Mouse (Mus musculus) gastrocnemius, adult 2 months (tissue): ENCODE results near the gene Epb41l2. TPM values are rescaled to one million over a fixed set of nuclear protein-coding genes. Genes with fewer than 3 reads are reported as not detected.
A peak's percentile ranks its signal among the peaks of the same experiment; 100 is the strongest.

Experiments
- DNase-seq: peaks from one replicate; pipeline ENCODE4 v3.0.0; 2022
- H3K27ac ChIP-seq: fragments of 200-600 bp; 2 replicates; pipeline ENCODE4 v1.8.1; 2022; ENCODE audit warnings: mild to moderate bottlenecking
- H3K4me3 ChIP-seq: fragments of 200-600 bp; 2 replicates; pipeline ENCODE4 v1.8.1; 2022; ENCODE audit warnings: mild to moderate bottlenecking, moderate library complexity
- CTCF ChIP-seq: fragments of 200-600 bp; IDR thresholded peaks from 2 replicates; pipeline ENCODE4 v1.8.1; 2022; ENCODE audit warnings: antibody characterized with exemption, mild to moderate bottlenecking, moderate library complexity
- intact Hi-C: fragments of 180-260 bp; cut with DNase I; formaldehyde crosslinking; loops from one replicate; pipeline ENCODE4 v1.15.1; 2025
- total RNA-seq, 2 experiments: library from RNA; stranded (reverse); gene quantifications; 2 replicates each; pipeline ENCODE4 v1.2.3; 2021

Epb41l2 gene
- total RNA-seq, 2 experiments from 2014 or later = 25.3 to 31.4 TPM

DNA sequence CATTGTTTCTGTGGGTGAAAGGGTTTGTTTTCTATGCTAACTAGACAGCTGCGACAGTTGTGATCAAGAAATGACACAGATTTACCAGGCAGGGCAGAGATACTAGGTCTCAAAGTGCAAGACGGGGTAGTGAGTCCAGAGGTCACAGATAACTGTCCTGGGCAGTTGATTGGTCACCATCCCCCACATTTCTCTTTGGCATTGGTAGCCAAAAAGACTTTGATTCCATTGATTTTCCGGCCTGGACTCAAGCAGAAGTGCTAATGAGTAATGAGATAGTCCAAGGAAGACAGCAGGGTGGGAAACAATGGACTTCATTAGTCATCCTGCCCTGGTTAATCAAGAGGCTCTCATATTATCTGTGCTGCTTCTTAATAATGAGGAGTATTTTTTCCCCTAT is 160.4 kb downstream of the Epb41l2 start:
- DNase-seq = no peak
- Histone ChIP-seq H3K27ac (no peak overlapping the region), H3K4me3 (no peak overlapping the region)
- intact Hi-C loops = no loop called here
- no peak for TF ChIP-seq CTCF

DNA sequence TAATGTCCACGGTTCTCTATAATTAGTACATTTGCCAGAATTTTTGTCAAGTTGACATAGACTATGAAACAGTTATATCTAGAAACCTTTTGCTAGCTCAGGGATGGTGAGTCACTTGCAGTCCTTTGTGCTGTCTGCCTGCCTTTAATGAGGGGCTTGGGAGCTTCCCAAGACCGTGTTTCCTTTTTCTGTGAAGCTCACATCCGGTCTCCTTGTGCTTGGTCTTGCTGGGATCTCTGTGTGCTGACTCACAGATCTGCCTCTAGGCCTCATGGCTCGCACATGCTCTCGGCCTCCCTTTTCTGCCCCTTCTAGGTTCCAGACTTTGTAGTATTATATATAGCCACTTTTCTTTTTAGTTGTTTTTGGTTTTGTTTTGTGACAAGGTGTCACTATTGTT is 160.8 kb downstream of the Epb41l2 start:
- Histone ChIP-seq H3K4me3 (no peak overlapping the region), H3K27ac (no peak overlapping the region; the same call in 1 of the 2 replicates)
- no peak for DNase-seq
- TF ChIP-seq CTCF = no peak
- intact Hi-C loops = no loop called here

DNA sequence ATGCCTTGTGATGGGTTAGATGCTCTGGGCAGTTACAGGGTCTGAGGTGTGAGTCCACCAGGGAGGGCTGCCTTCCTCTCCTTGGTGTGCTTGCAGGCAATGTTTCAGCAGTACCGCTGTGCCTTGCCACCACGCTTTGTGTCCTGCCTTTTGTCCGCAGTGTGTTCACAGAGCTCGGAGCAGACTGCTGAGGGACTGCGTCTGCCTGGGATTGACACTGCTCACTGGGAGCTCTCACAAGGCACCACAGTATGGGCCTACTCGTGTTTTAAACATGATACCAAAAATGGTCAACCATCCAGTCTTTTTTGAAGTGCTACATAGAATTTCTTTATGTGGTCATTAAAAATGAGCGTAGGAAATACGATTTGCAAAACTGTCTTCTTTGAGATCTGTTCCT is 164.1 kb downstream of the Epb41l2 start:
- Histone ChIP-seq H3K4me3 (no peak overlapping the region), H3K27ac (no peak overlapping the region)
- intact Hi-C loops = no loop called here
- DNase-seq = no peak
- TF ChIP-seq CTCF = no peak

DNA sequence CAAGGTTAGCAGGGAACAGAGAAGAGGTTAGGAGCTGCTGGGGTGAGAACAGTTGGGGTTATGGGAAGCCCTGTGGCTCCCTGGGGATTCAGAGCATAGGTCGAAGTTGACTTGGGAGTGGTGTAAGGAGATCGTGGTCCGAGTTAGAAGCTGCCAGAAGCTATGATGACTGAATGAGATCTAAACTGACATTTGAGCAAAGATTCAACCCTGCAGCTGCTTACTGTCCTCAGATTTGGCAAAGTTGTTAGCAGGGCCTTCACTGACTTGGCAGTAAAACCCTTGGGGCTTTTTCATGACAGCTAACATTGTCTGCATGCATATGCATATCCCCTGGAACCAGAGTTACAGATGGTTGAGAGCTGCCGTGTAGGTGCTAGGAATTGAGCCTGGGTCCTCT is 166.6 kb downstream of the Epb41l2 start:
- no peak for DNase-seq
- H3K4me3 ChIP-seq = no peak overlapping the region
- intact Hi-C loops = no loop called here
- TF ChIP-seq CTCF = no peak
- H3K27ac ChIP-seq = peak overlapping the region; percentile 61

DNA sequence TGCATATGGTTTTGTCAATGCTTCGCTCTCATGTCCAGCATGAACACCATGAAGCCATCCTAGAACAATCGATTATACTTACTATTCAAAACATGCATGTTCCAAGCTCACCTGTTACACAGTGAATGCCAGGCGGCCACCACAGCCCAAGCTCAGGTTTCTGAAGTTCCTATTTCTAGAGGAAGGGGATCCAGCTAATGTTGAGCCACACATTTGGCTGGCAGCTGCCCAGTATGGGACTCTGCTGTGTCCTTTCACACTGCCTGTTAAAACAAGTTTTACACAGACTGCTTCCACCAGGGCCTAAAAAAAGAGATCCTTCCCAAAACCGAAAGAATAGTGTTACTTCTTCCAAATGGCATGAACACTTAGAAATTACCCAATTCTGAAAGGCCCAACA is 167.0 kb downstream of the Epb41l2 start:
- DNase-seq = peak; percentile 28
- Histone ChIP-seq H3K27ac (peak overlapping the region; percentile 61), H3K4me3 (no peak overlapping the region)
- intact Hi-C loops = no loop called here
- TF ChIP-seq CTCF = no peak

DNA sequence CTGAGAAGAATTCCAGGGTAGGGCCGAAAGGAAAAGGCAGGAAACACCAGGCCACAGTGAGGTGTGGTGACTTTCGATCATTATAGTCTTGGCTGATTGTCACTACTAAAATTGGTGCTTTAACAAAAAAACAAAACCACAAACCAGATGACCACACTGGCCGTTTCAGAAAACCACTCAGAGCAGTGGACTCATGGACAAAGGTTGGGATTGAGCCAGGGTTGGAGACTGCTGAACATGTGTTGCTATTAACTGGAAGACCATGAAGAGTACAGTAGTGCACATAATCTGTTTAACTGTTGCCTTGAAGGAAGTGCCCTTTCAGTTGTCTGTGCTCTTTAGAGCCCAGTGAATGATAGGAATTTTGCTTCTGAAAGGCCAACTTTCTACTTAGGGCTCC is 167.5 kb downstream of the Epb41l2 start:
- H3K27ac ChIP-seq = peak overlapping the region; percentile 61
- no peak for TF ChIP-seq CTCF
- no peak overlapping the region for H3K4me3 ChIP-seq
- peak; percentile 40 for DNase-seq
- intact Hi-C loops = no loop called here

DNA sequence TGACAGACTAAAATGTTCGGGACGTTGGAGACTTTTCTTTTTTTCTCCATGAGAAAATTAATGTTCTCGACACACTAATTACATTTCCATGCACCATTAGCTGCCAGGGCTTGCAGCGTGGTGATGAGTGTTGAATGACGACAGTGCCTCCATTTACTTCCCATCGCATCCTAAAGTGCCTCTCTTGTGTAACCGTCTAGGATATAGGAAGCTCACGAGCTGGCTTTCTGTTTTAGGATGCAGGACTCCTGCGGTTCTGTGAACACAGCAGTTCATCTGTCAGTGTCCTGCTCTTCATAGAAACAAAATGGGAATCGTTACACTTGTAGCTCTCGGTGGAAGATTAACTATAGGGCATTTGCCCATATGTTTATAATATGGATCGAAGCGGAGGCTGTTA is 171.7 kb downstream of the Epb41l2 start:
- no peak for DNase-seq
- no peak overlapping the region for H3K27ac ChIP-seq
- no peak overlapping the region for H3K4me3 ChIP-seq
- TF ChIP-seq CTCF = no peak
- intact Hi-C loops = no loop called here

DNA sequence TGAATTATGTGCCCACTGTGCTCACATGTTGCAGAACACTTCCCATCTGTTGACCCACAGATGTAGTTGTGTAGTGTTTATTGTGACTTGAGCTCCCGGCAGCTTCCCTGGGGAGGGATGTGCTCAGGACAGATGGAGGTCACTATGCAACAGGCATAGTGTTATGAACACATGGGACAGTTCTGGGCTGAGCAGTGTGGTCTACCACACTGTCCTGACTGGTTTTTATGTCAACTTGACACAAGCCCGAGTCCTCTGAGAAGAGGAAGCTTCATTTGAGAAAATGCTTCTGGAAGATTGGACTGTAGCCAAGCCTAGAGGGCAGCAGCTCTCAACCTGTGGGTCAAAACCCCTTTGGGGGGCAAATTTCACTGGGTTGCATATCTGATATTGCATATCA is 173.5 kb downstream of the Epb41l2 start:
- no peak for TF ChIP-seq CTCF
- no peak for DNase-seq
- intact Hi-C loops = no loop called here
- Histone ChIP-seq H3K27ac (no peak overlapping the region), H3K4me3 (no peak overlapping the region)

DNA sequence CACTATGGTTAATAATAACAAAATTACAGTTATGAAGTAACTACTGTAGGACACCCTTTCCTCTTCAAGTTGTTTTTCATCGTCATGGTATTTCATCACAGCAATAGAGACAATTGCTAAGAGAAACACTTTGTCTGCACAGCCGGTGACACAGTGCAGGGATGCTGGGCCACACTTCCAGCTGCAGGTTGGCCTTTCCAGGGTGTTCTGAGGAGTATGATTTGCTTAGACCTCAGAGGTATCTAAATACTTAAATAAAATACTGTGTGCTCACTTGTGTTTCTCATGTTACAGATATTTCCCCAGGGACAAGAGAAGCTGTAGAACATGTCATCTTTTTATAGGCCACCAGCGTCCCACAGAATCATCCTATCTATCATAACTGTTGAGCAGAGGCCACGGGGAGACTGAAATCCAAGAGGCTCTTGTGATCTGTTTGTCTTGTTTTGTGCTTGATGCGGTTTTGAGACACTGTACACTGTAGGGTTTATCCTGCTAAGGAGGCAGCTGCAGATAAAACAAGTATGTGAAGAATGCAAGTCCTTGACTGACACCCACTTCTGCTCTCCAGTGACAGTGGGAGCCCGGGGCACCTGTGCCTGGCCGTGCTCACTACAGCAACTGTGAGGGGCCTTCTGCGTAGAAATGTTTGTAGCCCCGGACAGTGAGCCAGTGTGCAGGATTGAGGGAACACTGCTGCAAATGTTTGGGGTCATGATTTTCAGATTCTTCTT is 174.1 kb downstream of the Epb41l2 start:
- no peak for TF ChIP-seq CTCF
- Histone ChIP-seq H3K4me3 (no peak overlapping the region), H3K27ac (no peak overlapping the region)
- no peak for DNase-seq
- intact Hi-C loops = no loop called here

DNA sequence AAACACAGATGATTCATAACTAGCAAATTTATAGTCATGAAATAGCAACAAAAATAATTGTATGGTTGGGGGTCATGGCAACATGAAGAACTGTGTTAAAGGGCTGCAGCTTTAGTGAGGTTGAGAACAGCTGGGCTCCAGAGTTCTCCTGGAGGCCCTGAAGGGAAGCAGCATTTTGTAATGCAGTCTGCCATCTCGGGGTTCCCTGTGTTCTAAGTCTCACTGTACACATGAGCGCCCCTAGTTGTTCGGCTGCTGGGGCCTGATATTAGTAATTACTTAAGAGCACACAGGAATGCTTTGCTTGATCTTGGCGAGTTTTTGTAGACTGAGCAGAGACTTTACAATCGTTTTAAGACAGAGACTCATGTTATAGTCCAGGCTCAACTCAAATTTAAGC is 174.9 kb downstream of the Epb41l2 start:
- Histone ChIP-seq H3K4me3 (no peak overlapping the region), H3K27ac (no peak overlapping the region)
- no peak for TF ChIP-seq CTCF
- intact Hi-C loops = no loop called here
- no peak for DNase-seq

DNA sequence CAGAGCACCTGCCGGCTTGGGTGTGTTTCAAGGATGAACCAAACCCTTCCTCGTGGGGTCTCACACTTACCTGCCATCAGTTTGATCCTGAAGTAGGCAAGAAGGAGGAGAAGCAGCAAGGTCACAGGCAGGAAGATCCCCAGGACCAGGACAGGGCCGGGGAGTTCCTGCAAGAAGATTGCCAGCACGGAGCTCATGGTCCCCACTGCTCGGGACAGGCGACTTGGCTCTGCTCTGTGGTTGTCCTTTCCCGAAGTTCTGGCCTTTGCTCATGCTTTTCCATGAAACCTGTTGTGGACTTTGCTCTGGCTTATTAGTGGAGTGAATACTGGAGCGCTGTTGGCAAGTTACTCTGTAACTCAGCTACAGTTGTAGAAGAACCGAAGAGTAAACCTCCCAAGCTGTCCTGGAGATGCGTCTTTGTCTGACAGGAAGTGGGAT is 176.3 kb downstream of the Epb41l2 start, which contains the start of gene Smlr1:
Smlr1 (minus strand) TSS at position 377 of the 441 bp plus-strand sequence.
- H3K27ac ChIP-seq = no peak within 1 kb of the TSS
- no peak for DNase-seq
- H3K4me3 ChIP-seq = no peak within 1 kb of the TSS
- intact Hi-C loops = loop anchor here (5.0 kb wide), 1 partner anchor 601 kb away; no protein-coding TSS in a partner anchor
- TF ChIP-seq CTCF = no peak

DNA sequence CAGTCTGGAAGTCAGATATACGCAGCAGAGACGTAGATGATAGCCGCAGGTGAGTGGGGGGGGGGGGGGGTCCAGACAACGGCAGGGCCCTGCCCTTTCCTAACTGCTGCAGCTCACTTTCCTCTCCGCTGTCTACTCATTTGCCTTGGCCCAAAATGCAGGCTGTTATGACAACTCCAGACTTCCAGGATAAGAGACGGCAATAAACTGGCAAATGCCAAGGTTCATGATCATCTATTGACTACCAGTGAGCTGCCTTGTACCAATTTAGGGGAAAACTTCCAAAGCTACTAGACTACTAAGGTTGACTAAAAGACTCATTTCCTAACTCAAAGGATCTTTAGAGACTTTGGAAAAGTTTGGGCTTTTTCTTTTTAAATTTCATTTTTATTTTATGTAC is 177.0 kb downstream of the Epb41l2 start:
- H3K4me3 ChIP-seq = no peak overlapping the region
- no peak overlapping the region for H3K27ac ChIP-seq
- TF ChIP-seq CTCF = no peak
- intact Hi-C loops = loop anchor here (5.0 kb wide), 1 partner anchor 601 kb away; no protein-coding TSS in a partner anchor
- DNase-seq = no peak

DNA sequence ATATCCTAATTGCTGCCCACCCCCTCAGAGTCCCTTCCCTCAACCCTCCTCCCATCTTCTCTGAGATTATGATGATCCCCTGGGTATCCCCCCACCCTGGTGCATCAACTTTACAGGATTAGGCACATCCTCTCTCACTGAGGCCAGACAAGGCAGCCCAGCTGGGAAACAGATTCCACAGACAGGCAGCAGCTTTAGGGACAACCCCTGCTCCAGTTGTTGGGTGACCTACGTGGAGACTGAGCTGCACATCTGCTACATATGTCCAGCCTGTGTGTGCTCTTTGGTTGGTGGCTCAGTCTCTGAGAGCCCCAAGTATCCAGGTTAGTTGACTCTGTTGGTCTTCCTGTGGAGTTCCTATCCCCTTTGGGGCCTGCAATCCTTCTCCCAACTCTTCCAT is 179.1 kb downstream of the Epb41l2 start:
- intact Hi-C loops = loop anchor here (5.0 kb wide), 1 partner anchor 599 kb away; no protein-coding TSS in a partner anchor
- Histone ChIP-seq H3K27ac (peak overlapping the region; percentile 79; the same call in 1 of the 2 replicates), H3K4me3 (no peak overlapping the region)
- TF ChIP-seq CTCF = no peak
- no peak for DNase-seq
